Mouse (Mus musculus): ENCODE results near the gene Mfap1a. TPM values are rescaled to one million over a fixed set of nuclear protein-coding genes. Genes with fewer than 3 reads are reported as not detected.

Gene Mfap1a
- polyA plus RNA-seq, 1 experiment from 2014 or later = 23.8 TPM

- 70% methylated on average over 4 of the region's 4 CpGs for WGBS
- Histone ChIP-seq H3K36me3 (peaks cover 10% of the 10 kb centered on the region; the same call in 1 of the 2 replicates), H3K4me3 (no peak overlapping the region), H3K4me1 (peaks cover 37% of the 10 kb centered on the region), H3K9me3 (no peaks in the 10 kb centered on the region), H3K27ac (no peak overlapping the region), H3K27me3 (ENCODE audit: insufficient read depth, poor library complexity, severe bottlenecking) (peaks cover 10% of the 10 kb centered on the region)
- peak; percentile 57 for DNase-seq (ENCODE audit: low spot score)
Measured at GRCm38 (mm10) chr2:121446506-121446905, 60.0 kb downstream of the Mfap1a start.

GRCm38 (mm10) chr2:121445117-121445516, 61.3 kb downstream of the Mfap1a start:
- no peak overlapping the region for H3K4me3 ChIP-seq
- H3K9me3 ChIP-seq = no peaks in the 10 kb centered on the region
- peaks cover 15% of the 10 kb centered on the region for H3K27me3 ChIP-seq (ENCODE audit: insufficient read depth, poor library complexity, severe bottlenecking)
- no peak overlapping the region for H3K27ac ChIP-seq
- H3K36me3 ChIP-seq = no peaks in the 10 kb centered on the region
- 75% methylated on average over 3 of the region's 3 CpGs for WGBS
- peaks cover 27% of the 10 kb centered on the region for H3K4me1 ChIP-seq
- DNase-seq (ENCODE audit: low spot score) = peak; percentile 17

- Histone ChIP-seq H3K36me3 (peaks cover 4% of the 10 kb centered on the region), H3K4me3 (peak within 1 kb of the TSS; percentile 70; the same call in 1 of the 2 replicates), H3K4me1 (peaks cover 27% of the 10 kb centered on the region), H3K9me3 (no peaks in the 10 kb centered on the region), H3K27ac (no peak within 1 kb of the TSS), H3K27me3 (ENCODE audit: insufficient read depth, poor library complexity, severe bottlenecking) (peaks cover 15% of the 10 kb centered on the region)
- WGBS = 84% methylated on average over 1 of the region's 1 CpGs
- DNase-seq (ENCODE audit: low spot score) = peak; percentile 1
Measured at GRCm38 (mm10) chr2:121444178-121444577, 62.3 kb downstream of the Mfap1a start, which contains the start of gene Ell3. Gene Ell3, minus strand, starts transcription at chr2:121444278.

GRCm38 (mm10) chr2:121443068-121443349, 63.5 kb downstream of the Mfap1a start:
- Histone ChIP-seq H3K9me3 (no peaks in the 10 kb centered on the region), H3K4me1 (peaks cover 25% of the 10 kb centered on the region), H3K27ac (no peak overlapping the region), H3K27me3 (ENCODE audit: insufficient read depth, poor library complexity, severe bottlenecking) (peaks cover 15% of the 10 kb centered on the region), H3K36me3 (peaks cover 15% of the 10 kb centered on the region), H3K4me3 (peak overlapping the region; percentile 70)
- WGBS = 24% methylated on average over 8 of the region's 8 CpGs
- DNase-seq (ENCODE audit: low spot score) = no peak

GRCm38 (mm10) chr2:121442259-121443067, 64.0 kb downstream of the Mfap1a start:
- Histone ChIP-seq H3K4me1 (peaks cover 21% of the 10 kb centered on the region), H3K27me3 (ENCODE audit: insufficient read depth, poor library complexity, severe bottlenecking) (peaks cover 15% of the 10 kb centered on the region), H3K27ac (peak overlapping the region; percentile 38), H3K4me3 (peak overlapping the region; percentile 70), H3K36me3 (peaks cover 21% of the 10 kb centered on the region), H3K9me3 (no peaks in the 10 kb centered on the region)
- DNase-seq (ENCODE audit: low spot score) = peak; percentile 91
- WGBS = 1% methylated on average over 30 of the region's 30 CpGs

Small RNA genes within 50 kb of the gene (microRNA-seq; reads per million reads assigned to microRNA genes)
- not detected for gene Gm22953

Other genes starting within 250 kb of the Mfap1a start
- 75.0 and 81.9 TPM in 2 replicates for gene Trp53bp1, start 235.3 kb downstream of the Mfap1a start, polyA plus RNA-seq (2016; fragmentation: Nextera tagmentation; extraction: Ambion mirVana)
- 5.2 and 5.5 TPM in 2 replicates for gene Map1a, start 217.1 kb downstream of the Mfap1a start, polyA plus RNA-seq (2016; fragmentation: Nextera tagmentation; extraction: Ambion mirVana)
- 11.7 and 12.2 TPM in 2 replicates for gene Ppip5k1, start 151.3 kb downstream of the Mfap1a start, polyA plus RNA-seq (2016; fragmentation: Nextera tagmentation; extraction: Ambion mirVana)
- gene Ckmt1, start 149.0 kb downstream of the Mfap1a start, polyA plus RNA-seq (2016; fragmentation: Nextera tagmentation; extraction: Ambion mirVana) = 0.16 and 0.63 TPM in 2 replicates
- not detected in 2 replicates for gene Strc, start 119.5 kb downstream of the Mfap1a start, polyA plus RNA-seq (2016; fragmentation: Nextera tagmentation; extraction: Ambion mirVana)
- gene Pdia3, start 92.9 kb downstream of the Mfap1a start, polyA plus RNA-seq (2016; fragmentation: Nextera tagmentation; extraction: Ambion mirVana) = 736 and 829 TPM in 2 replicates
- 2.8 and 3.1 TPM in 2 replicates for gene Catsper2, start 92.9 kb downstream of the Mfap1a start, polyA plus RNA-seq (2016; fragmentation: Nextera tagmentation; extraction: Ambion mirVana)
- gene Ell3, start 62.4 kb downstream of the Mfap1a start, polyA plus RNA-seq (2016; fragmentation: Nextera tagmentation; extraction: Ambion mirVana) = 2.0 and 3.5 TPM in 2 replicates
- 503 and 534 TPM in 2 replicates for gene Serf2, start 57.5 kb downstream of the Mfap1a start, polyA plus RNA-seq (2016; fragmentation: Nextera tagmentation; extraction: Ambion mirVana)
- 139 and 162 TPM in 2 replicates for gene Hypk, start 53.4 kb downstream of the Mfap1a start, polyA plus RNA-seq (2016; fragmentation: Nextera tagmentation; extraction: Ambion mirVana)
- 0.09 and 0.20 TPM in 2 replicates for gene Serinc4, start 49.9 kb downstream of the Mfap1a start, polyA plus RNA-seq (2016; fragmentation: Nextera tagmentation; extraction: Ambion mirVana)
- gene Mfap1b, start 32.6 kb downstream of the Mfap1a start, polyA plus RNA-seq (2016; fragmentation: Nextera tagmentation; extraction: Ambion mirVana) = 45.4 and 49.3 TPM in 2 replicates
- gene Wdr76, start 58 bp upstream of the Mfap1a start, polyA plus RNA-seq (2016; fragmentation: Nextera tagmentation; extraction: Ambion mirVana) = 6.8 and 9.1 TPM in 2 replicates

Data from heart, embryonic 10.5 days (tissue).